Mouse (Mus musculus) layer of hippocampus, adult 11-12 months (tissue): ENCODE results near the gene Csgalnact2.

Source experiments
- DNase-seq: peaks from one replicate; pipeline ENCODE4 v3.0.0; 2022; ENCODE audit warnings: low spot score

Gene Csgalnact2

DNA sequence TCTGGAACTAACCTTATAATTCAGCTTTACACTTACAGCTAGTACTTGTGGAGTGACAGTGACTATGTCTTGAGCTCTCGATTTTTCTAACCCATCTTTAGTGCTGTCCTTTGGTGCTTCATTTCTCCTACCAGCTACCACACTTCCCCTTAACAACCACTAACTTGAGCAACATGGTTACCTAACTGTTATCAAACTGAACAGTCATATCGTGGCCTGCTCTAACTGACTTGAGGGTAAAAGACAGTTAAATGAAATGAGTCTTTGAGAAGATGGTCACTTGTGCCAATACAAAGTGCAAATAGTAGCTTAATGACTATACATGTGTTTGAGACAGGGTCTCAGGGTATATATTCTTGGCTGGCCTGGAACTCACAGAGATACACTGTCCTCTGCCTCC is 1.8 kb downstream of the Csgalnact2 start:
- no peak for DNase-seq

DNA sequence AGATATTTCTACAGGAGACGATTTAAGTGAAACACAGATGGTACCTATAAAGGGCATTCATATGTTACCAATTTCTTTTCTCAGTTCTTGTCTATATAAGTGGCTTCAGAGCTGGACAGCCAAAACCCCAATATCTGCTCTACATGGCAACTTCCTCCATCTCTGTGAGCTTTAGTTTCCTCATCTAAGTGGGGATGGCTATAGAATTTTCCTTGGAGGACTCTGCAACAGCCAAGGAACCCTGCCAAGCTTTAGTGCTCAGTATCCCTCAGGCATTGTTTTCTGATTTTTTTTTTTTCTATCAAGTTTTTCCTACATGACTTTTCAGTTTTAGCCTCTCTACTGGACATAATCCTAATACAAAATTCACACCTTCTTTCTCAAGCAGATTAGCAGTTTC is 4.5 kb downstream of the Csgalnact2 start:
- no peak for DNase-seq

DNA sequence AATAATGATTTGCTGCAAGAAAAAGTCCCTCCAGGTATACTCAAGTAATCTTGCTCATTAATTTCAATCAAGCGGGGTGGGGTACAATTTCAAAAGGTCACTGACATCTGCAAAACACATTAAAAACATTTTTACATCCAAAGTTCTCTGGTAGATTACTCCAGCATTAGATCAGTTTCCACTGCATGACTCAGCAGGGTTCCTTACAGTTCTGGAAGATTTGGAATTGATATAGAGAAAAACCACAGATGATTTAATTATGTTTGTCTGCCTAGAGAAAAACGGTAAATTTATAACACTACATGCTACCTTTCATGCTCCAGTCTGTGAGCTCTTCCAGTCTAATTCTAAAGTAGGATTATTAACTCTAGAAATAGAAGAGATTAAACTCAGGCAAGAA is 8.9 kb downstream of the Csgalnact2 start:
- DNase-seq: no peak

DNA sequence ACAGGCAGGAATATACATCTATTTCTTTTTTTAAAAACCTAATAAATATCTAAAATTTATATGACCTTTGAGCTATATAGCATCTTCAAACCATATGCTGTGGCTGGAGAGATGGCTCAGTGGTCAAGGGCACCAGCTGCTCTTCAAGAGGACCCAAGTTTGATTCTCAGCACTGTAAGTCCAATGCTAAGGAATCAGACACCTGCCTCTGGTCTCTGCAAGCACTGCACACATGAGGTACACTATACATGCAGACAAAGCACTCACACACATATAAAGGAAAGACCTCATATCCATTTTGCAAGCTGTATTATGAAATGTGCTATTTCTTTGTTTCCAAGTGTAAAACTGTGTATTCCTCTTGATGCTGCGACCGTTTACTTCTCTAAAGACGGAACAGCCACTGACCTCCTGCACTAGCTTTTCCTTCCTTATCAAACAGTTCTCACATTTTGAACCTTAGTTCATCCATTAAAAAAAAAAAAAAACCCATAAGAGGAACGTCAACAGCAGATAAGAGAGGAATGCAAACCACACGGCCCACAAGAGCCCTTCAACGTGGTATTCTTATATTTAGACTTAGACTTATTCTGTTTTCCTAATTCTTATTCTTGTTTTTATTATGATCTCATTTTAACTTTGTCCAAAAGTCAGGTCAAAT is 11.0 kb downstream of the Csgalnact2 start:
- DNase-seq: no peak

DNA sequence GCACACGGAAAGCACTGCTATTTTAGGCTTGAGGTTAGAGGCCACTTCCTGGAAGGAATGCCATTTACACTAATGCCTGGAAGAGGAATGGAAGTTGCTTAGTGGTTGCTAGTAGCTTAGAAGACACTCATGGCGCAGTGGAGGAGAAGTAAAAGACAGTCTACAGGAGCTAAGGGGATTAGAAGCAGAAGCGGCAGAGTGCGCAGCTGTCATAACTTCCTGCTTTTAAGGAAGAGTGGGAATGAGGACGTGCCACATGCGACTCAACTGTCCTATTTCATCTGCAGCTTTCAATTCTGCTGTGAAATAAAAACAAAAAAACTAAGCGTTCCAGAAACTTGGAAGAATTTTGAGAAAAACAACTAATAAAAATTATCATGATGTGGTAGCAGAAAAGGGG is 11.7 kb downstream of the Csgalnact2 start:
- no peak for DNase-seq

- no peak for DNase-seq
Measured at GRCm38 (mm10) chr6:118126577-118126976, 12.4 kb downstream of the Csgalnact2 start.

- no peak for DNase-seq
Measured at GRCm38 (mm10) chr6:118122767-118123166, 16.2 kb downstream of the Csgalnact2 start.

DNA sequence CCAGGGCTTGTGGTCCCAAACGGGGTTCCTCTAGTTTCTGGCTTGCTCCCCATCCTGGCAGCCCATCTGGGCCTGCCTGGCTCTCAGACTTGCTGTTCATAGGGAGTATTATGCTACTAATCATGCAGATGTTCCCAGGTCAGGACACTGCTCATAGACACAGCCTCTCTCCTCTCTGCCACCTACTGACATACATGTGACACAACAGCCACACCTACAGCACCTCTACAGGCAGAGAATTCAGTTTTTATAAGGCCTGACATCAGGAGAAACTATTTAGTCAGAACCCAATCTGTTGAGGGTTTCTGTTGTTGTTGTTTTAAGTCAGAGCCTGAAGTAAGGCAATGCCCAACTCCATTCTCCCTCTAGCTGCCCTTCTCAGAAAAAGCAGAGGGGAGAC is 27.1 kb downstream of the Csgalnact2 start:
- DNase-seq: no peak

DNA sequence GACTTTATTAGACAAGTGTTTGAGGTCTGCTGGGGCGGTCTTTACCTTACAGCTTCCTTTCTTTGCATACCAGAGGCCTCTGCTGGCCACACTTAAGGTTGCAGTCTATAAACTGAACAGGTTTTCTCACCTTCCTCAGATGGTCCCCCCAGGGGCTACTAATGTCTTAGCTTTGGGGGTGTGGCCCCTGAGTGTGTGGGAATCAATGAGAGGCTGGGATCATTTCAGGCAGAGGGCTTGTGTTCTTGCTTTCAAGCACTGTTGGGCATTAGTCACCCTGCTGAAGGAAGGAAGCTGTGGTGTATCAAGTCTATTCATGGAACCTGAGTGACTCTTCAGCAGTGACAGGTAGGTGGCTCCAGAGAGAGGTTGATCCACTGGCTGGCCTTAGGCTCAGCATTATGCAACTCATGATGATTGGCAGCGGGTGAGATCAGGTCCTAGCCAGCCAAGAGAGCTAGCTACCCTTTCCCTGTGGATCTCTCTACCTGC is 39.6 kb downstream of the Csgalnact2 start:
- DNase-seq: no peak

- no peak for DNase-seq
Measured at GRCm38 (mm10) chr6:118097765-118098365, 41.1 kb downstream of the Csgalnact2 start.

GRCm38 (mm10) chr6:118090827-118091226 is 48.1 kb downstream of the Csgalnact2 start:
- DNase-seq: peak; percentile 2

DNA sequence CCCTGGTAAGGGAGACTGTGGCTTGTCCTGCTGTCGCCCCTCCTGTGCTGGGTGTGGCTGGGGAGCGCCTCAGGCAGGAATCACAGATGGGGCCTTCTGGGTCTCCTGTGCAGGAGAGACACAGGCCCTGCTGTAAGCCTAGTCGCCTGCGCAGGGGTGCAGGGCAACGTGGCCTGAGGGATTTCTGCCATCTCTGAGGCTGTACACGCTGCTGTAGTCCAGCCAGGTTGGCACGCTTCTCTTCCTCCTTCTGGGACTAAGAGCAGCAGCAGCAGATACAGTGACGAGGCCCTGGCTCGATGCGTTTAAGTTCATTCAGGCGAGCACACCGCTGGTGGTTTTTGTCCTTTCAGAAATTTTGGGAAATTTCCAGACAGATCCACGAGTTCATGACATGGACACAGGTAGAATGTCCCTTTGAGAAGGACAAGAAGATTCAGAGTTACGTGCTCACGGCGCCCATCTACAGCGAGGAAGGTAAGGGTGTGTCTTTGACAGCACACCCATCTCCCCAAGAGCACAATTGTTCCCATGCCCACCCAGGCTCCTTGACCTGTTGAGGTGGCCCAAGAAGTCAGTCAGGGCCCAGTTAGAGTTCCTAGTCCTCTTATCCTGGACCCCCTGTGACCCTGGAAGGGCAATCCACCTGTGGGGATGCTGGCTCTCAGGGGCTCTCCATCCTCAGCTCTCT is 50.0 kb downstream of the Csgalnact2 start:
- peak; percentile 2 for DNase-seq

DNA sequence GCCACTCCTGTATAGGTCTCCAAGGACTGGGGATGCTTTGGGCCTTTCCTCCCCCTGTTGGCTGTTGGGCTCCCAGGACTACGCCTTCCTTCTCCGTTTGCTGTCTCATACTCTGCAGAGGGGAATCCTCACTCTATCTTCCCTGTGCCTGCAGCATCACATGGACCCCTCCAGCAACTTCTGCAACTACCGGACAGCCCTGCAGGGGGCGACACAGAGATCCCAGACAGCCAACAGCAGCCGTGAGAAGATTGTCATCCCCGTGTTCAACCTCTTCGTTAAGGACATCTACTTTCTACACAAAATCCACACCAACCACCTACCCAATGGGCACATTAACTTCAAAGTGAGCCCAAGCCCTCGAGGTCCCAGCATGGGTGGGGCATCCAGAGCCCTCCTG is 51.0 kb downstream of the Csgalnact2 start:
- DNase-seq: peak; percentile 34

DNA sequence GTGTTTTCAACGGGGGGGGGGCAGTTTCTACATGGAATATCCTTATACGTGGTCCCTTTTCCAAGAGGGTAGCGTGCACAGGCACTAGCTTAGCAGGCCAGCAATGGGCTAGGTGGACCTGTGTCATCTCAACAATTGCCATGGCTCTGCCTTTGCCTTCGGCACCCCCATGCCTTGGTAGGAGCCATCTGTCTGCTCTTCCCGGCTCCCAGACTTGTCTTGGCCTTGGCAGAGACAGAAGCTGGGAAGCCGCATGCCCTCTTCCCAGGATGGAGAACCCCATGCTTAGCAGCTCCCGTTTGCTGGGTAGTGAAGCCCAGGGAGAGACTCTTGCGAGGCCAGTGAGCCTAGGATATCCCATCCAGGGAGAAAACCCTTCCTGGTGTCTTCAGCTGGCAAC is 54.3 kb downstream of the Csgalnact2 start:
- no peak for DNase-seq

GRCm38 (mm10) chr6:118083608-118084007 is 55.3 kb downstream of the Csgalnact2 start:
- no peak for DNase-seq

DNA sequence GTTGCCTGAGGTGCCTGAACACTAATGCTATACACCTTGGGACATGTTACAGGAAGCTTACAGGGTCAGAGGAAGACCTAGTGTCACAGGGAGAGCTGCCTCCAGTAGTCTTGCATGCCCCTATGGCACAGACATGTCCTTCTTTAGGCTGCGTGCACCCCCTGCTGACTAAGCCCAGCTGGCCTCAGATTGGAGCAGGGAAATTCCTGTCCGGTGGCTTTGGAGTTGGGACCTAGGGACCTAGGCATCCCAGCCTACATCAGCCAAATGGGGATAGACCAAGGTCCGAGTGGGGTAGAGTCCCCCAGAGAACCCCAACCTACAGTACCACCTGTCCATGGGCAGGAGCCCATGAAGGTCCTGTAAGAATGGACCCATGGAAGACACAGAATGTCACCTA is 56.6 kb downstream of the Csgalnact2 start:
- no peak for DNase-seq

DNA sequence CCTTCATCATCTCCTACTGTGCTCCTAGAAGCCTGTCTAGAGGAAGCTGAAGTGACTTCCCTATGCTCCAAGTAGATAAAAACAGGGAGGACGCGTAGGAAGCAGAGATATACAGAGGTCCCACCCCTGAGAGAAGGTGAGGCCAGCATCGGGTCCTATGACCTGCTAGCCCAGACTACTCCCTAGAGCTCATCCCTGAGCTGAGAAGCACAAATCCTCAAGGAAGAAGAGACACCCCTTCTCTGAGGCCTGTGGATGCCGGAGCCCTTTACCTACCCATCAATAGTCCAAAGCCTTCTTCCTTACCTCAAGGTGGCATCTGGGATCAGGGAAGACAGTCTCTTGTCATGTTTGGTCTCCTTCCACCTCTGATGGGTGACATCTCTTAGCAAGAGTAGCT is 58.2 kb downstream of the Csgalnact2 start:
- DNase-seq: no peak

DNA sequence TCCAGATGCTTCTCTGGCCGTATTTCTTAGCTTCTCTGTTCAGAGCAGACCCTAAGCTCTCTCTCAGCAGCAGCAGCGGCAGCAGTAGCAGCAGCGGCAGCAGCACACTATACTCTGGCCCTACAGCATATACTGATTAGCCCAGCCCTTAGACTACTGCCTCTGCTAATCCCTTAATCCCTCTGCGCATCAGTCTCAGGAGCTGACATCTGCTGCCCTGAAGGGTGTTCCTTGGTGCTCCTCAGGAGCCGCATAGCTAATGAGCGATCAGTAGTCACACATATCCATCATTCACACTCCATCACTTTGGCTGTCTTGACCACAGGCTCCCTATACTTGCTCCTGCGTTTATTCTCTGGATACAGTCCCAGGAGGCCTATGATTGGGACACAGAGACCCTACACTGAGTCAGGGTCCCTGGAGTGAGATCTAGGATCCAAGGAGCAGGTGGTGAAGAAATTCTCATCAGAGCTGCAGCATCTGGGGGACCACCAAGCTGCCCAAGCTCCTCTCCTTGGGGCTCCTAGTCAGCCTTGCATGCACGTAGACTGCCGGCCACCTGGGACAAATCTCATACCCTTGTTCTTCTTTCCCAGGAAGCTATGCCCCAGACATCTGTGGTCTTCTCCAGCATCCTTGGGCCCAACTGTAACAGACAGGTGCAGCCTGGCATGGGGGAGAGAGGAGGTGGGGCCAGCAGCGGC is 59.0 kb downstream of the Csgalnact2 start:
- no peak for DNase-seq

DNA sequence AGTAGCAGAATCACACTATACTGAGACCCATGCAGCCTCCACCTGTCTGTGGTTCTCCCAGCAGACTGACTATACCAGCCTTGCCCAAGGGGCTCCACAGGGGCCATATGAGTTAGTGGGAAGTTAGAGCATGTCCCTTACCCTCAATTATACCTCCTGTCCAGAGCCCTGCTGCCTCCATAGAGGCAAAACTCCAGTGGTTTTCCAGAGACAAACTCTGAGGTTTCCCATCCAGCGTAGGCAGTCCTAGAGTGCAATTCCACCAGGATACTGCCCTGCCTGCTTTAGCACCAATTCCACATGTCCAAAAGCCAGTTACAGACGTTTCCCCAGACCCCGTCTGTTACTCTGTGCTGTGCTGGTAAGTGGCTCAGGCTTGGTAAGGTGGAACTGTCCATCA is 59.6 kb downstream of the Csgalnact2 start:
- DNase-seq: no peak

DNA sequence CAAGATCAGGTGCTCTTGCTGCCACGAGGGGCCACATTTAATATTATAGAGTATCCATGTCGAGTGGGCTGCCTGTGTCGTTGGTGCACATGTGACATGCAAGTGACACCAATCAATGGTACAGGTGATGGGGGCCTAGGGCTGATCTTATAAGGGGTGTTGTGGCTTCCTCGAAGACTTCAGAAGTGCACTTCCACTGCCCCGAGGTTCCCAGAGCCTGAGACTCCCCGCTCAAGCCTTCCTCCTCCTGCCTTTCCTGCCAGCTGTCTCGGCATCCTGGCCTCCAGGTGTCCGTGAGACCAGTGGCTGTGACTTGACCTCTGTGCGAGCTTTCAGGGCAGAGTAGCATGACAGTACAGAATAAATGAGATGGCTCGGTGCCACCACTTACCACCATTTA is 60.2 kb downstream of the Csgalnact2 start:
- DNase-seq: no peak

DNA sequence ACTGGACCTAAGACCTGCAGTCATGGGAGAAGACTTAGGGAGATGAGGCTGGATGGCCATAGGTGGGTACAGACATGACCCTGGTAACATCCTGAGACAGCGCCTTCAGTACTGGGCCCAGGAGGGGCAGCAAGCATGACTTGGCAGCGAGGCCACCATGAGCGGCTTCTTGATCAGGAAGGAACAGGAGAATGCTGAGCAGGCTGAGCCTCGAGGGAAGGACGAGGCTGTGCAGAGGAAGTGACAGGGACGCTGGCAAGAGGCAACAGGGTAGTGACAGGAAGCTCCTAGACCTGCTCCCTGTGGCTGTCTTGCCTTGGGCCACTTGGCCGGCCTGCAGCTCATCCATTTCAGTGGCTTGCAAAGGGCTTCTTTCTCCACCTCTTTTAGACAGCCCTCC is 61.5 kb downstream of the Csgalnact2 start:
- DNase-seq: no peak

DNA sequence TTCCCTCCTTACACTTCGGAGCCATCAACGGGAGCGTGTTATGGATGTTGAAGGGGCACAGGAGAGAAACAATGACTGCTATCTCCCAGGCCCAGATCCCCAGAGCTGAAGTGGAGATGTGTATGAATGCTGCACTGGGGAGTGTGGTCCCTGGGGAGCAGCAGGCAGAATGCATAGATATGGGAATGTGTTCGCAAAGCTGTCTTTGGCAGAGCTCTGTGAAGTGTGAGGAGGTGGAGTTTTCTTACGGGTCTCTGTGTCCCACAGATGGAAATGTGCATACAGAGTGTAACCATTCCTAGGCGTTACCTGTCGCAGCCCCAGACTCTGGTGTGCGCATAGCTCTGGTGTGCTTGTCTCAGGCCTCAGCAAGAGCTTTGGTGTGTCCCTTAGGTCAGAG is 62.2 kb downstream of the Csgalnact2 start:
- DNase-seq: no peak

- no peak for DNase-seq
Measured at GRCm38 (mm10) chr6:118076256-118076655, 62.7 kb downstream of the Csgalnact2 start.
